Mouse (Mus musculus): ENCODE data around the gene Trim66. TPM values are rescaled to one million over a fixed set of nuclear protein-coding genes. Genes with fewer than 3 reads are reported as not detected.

The Trim66 gene
- not detected in 2 replicates for polyA plus RNA-seq (2012; ENCODE audit: insufficient read depth, low replicate concordance)

DNA sequence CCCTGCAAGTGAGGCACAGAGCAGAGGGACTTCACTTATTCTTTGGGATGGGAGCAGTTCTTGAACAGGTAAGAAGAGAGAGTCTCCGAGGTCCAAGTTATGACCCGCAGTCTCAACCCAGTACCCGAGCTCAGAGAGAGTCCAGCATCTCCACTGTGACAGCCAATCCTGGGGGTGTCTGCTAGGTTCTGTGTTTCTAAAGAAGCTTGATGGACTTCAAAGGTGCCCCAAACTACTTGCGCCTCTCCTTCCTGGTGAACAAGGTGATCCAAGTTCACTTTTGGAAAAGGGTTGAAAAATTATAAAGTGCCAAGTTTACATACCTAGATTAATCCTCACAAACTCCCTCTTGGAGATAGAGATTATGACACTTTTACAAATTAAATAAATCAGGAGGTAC, at the start of gene Trim66:
Gene Trim66 (minus strand): TSS at position 101 of the 400 bp plus-strand sequence.
- TF ChIP-seq GATA1 (IDR thresholded peaks at IDR 0.05; ENCODE audit: borderline replicate concordance, low read length) (no peak), FLI1 (IDR thresholded peaks at IDR 0.05; ENCODE audit: low read length) (no peak)
- H3K4me1 ChIP-seq, result peaks cover 16% of the 10 kb centered on the region
- no peak within 1 kb of the TSS for H3K4me3 ChIP-seq (replicated peaks)
- peaks cover 7% of the 10 kb centered on the region for H3K27me3 ChIP-seq (replicated peaks)
- no peaks in the 10 kb centered on the region for H3K36me3 ChIP-seq (replicated peaks; ENCODE audit: low read length)
- no peaks in the 10 kb centered on the region for H3K9me3 ChIP-seq

GRCm38 (mm10) chr7:109546726-109547125, 38.8 kb upstream of the Trim66 start:
- Histone ChIP-seq H3K36me3 (replicated peaks; ENCODE audit: low read length) (peaks cover 38% of the 10 kb centered on the region), H3K4me1 (peaks cover 57% of the 10 kb centered on the region), H3K9me3 (no peaks in the 10 kb centered on the region), H3K27me3 (replicated peaks) (peaks cover 7% of the 10 kb centered on the region), H3K4me3 (replicated peaks) (no peak overlapping the region)
- TF ChIP-seq FLI1 (IDR thresholded peaks at IDR 0.05; ENCODE audit: low read length), result no peak
- TF ChIP-seq GATA1 (IDR thresholded peaks at IDR 0.05; ENCODE audit: borderline replicate concordance, low read length), result no peak

DNA sequence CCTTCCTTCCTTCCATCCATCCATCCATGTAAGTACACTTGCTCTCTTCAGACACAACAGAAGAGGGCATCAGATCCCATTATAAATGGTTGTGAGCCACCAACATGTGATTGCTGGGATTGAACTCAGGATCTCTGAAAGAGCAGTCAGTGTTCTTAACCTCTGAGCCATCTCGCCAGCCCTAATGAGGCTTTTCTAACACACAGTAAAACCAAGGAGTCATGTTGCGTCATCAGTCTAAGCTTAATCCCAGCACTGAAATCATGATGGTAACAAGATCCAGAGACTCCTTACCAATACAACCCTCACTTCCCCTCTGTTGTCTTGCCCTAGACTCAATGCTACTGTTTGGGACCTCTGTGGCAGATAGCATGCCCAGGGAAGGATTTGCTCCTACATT, 38.3 kb upstream of the Trim66 start:
- TF ChIP-seq FLI1 (IDR thresholded peaks at IDR 0.05; ENCODE audit: low read length) (no peak), GATA1 (IDR thresholded peaks at IDR 0.05; ENCODE audit: borderline replicate concordance, low read length) (no peak)
- Histone ChIP-seq H3K27me3 (replicated peaks) (peaks cover 7% of the 10 kb centered on the region), H3K36me3 (replicated peaks; ENCODE audit: low read length) (peaks cover 42% of the 10 kb centered on the region), H3K9me3 (no peaks in the 10 kb centered on the region), H3K4me1 (peaks cover 63% of the 10 kb centered on the region), H3K4me3 (replicated peaks) (no peak overlapping the region)

DNA sequence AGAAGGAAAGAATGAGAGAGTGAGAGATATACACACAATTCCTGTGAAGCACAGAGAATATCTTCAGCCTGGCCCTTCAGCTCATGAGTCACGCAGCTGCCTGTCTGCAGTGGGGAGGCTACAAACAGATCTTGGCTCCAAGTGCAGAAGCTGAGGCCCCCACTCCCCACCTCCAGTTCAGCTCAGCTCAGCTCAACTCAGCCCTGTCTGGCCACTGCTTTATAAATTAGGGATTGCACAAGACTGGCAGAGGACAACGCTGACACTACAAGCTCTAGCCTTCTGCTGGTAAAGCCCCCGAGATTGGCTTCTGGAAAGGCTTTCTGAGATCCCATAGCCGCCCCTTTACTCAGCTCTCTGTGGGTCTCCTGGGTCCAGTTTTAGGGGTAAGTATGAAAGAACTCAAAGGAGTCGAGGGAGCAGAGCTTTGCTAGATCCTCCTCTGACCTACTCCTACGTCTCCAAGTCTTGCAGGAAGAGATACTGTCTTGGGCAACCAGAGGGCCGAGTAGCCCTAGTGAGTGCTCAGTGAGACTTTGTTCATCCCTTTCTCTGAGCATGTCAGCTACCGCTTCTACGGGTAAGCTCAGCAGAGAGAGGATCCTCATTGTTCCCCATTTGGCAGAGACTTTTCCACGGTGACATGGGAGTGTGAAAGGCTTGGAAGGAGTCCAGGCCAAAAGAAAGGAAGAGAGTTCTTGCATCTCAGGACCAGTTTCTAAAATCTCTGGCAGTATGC, 37.5 kb upstream of the Trim66 start:
- Histone ChIP-seq H3K9me3 (no peaks in the 10 kb centered on the region), H3K4me1 (peaks cover 58% of the 10 kb centered on the region), H3K4me3 (replicated peaks) (no peak overlapping the region), H3K36me3 (replicated peaks; ENCODE audit: low read length) (peaks cover 49% of the 10 kb centered on the region), H3K27me3 (replicated peaks) (peaks cover 7% of the 10 kb centered on the region)
- TF ChIP-seq GATA1 (IDR thresholded peaks at IDR 0.05; ENCODE audit: borderline replicate concordance, low read length), result no peak
- TF ChIP-seq FLI1 (IDR thresholded peaks at IDR 0.05; ENCODE audit: low read length), result no peak

GRCm38 (mm10) chr7:109544792-109545191, 36.9 kb upstream of the Trim66 start:
- Histone ChIP-seq H3K27me3 (replicated peaks) (peaks cover 7% of the 10 kb centered on the region), H3K4me1 (peaks cover 51% of the 10 kb centered on the region), H3K4me3 (replicated peaks) (no peak overlapping the region), H3K9me3 (no peaks in the 10 kb centered on the region), H3K36me3 (replicated peaks; ENCODE audit: low read length) (peaks cover 54% of the 10 kb centered on the region)
- TF ChIP-seq FLI1 (IDR thresholded peaks at IDR 0.05; ENCODE audit: low read length) (no peak), GATA1 (IDR thresholded peaks at IDR 0.05; ENCODE audit: borderline replicate concordance, low read length) (no peak)

DNA sequence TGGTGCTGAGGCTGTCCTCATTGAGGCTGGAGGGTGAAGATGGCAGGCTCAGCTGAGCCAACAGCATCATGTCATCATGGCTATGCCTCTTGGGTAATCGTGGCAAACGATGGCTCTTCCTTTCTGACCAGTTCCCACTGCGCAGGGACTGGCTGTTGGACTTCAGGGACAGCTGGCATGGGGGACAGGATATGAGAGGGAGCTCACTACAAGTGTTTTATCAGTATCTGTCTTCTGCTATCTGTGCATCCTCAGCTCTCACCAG, 34.4 kb upstream of the Trim66 start:
- Histone ChIP-seq H3K27me3 (replicated peaks) (peaks cover 8% of the 10 kb centered on the region), H3K4me1 (peaks cover 32% of the 10 kb centered on the region), H3K4me3 (replicated peaks) (peak overlapping the region; percentile 2), H3K36me3 (replicated peaks; ENCODE audit: low read length) (peaks cover 62% of the 10 kb centered on the region), H3K9me3 (no peaks in the 10 kb centered on the region)
- TF ChIP-seq GATA1 (IDR thresholded peaks at IDR 0.05; ENCODE audit: borderline replicate concordance, low read length), result no peak
- no peak for TF ChIP-seq FLI1 (IDR thresholded peaks at IDR 0.05; ENCODE audit: low read length)

- TF ChIP-seq FLI1 (IDR thresholded peaks at IDR 0.05; ENCODE audit: low read length) (no peak), GATA1 (IDR thresholded peaks at IDR 0.05; ENCODE audit: borderline replicate concordance, low read length) (no peak)
- Histone ChIP-seq H3K27me3 (replicated peaks) (peaks cover 8% of the 10 kb centered on the region), H3K4me3 (replicated peaks) (peak overlapping the region; percentile 2), H3K36me3 (replicated peaks; ENCODE audit: low read length) (peaks cover 63% of the 10 kb centered on the region), H3K4me1 (peaks cover 31% of the 10 kb centered on the region), H3K9me3 (no peaks in the 10 kb centered on the region)
These were observed 33.9 kb upstream of the Trim66 start for GRCm38 (mm10) chr7:109541609-109542363.

- TF ChIP-seq GATA1 (IDR thresholded peaks at IDR 0.05; ENCODE audit: borderline replicate concordance, low read length) (no peak), FLI1 (IDR thresholded peaks at IDR 0.05; ENCODE audit: low read length) (no peak)
- Histone ChIP-seq H3K27me3 (replicated peaks) (peaks cover 8% of the 10 kb centered on the region), H3K4me3 (replicated peaks) (no peak overlapping the region), H3K4me1 (peaks cover 22% of the 10 kb centered on the region), H3K9me3 (no peaks in the 10 kb centered on the region), H3K36me3 (replicated peaks; ENCODE audit: low read length) (peaks cover 68% of the 10 kb centered on the region)
These were observed 33.0 kb upstream of the Trim66 start for GRCm38 (mm10) chr7:109540902-109541301.

- H3K36me3 ChIP-seq (replicated peaks; ENCODE audit: low read length), result peaks cover 65% of the 10 kb centered on the region
- TF ChIP-seq GATA1 (IDR thresholded peaks at IDR 0.05; ENCODE audit: borderline replicate concordance, low read length), result no peak
- TF ChIP-seq FLI1 (IDR thresholded peaks at IDR 0.05; ENCODE audit: low read length), result no peak
These were observed 28.6 kb upstream of the Trim66 start for GRCm38 (mm10) chr7:109536451-109536946.

DNA sequence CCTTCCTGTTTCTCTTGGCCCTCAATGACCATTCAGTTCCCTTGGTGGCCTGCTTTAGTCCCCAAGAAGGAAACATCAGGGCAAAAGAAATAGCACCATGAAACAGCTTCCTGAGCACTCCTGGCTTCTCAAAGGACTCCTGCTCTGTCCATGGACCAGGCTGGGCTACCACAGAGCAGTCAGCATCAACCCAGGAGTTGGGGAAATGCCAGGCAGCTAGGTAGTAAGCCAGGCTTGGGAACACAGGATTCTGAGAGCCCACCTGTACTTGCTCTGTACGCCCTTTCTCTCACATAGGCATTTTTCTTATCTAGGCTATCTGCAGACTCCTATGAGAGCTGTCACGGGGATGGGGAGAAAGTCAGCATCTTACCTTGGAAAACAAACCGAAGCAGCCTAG, 27.0 kb upstream of the Trim66 start:
- Histone ChIP-seq H3K4me1 (peaks cover 41% of the 10 kb centered on the region), H3K36me3 (replicated peaks; ENCODE audit: low read length) (peaks cover 62% of the 10 kb centered on the region)

More at GRCm38 (mm10) chr7:109536451-109536946, 28.6 kb upstream of the Trim66 start:
- Histone ChIP-seq H3K4me1 (peaks cover 30% of the 10 kb centered on the region), H3K9me3 (no peaks in the 10 kb centered on the region), H3K4me3 (replicated peaks) (no peak overlapping the region), H3K27me3 (replicated peaks) (peaks cover 4% of the 10 kb centered on the region)

More for the DNA sequence above, 27.0 kb upstream of the Trim66 start:
- Histone ChIP-seq H3K4me3 (replicated peaks) (no peak overlapping the region), H3K27me3 (replicated peaks) (peaks cover 4% of the 10 kb centered on the region), H3K9me3 (no peaks in the 10 kb centered on the region)
- TF ChIP-seq GATA1 (IDR thresholded peaks at IDR 0.05; ENCODE audit: borderline replicate concordance, low read length), result no peak
- TF ChIP-seq FLI1 (IDR thresholded peaks at IDR 0.05; ENCODE audit: low read length), result no peak

Measured in megakaryocyte, embryonic 14.5 days (primary cell).